Mouse (Mus musculus) left cerebral cortex, postnatal 36 days (tissue): Measurements from ENCODE around the gene Tmem178b. TPM values are rescaled to one million over a fixed set of nuclear protein-coding genes. Genes with fewer than 3 reads are reported as not detected.
A peak's percentile ranks its signal among the peaks of the same experiment; 100 is the strongest.

Experiments used
- DNase-seq, 2 experiments: peaks; one replicate each; pipeline ENCODE4 v3.0.0; 2021 to 2022; ENCODE audit warnings: low spot score in 2 of 2, mixed read lengths in 1 of 2
- intact Hi-C: fragments of 180-260 bp; cut with DNase I; formaldehyde crosslinking; loops from one replicate; pipeline ENCODE4 v1.15.1; 2025
- total RNA-seq, 2 experiments: library from RNA; stranded (reverse); gene quantifications; 2 replicates each; pipeline ENCODE4 v1.2.3; 2021

The Tmem178b gene
- total RNA-seq, 2 experiments from 2014 or later = 246 to 266 TPM

GRCm38 (mm10) chr6:40131936-40132335, 258.9 kb downstream of the Tmem178b start:
- no peak for DNase-seq
- intact Hi-C loops = no loop called here

GRCm38 (mm10) chr6:40133436-40133835, 260.4 kb downstream of the Tmem178b start:
- intact Hi-C loops = no loop called here
- no peak for DNase-seq

GRCm38 (mm10) chr6:40135716-40136115, 262.6 kb downstream of the Tmem178b start:
- DNase-seq = no peak
- intact Hi-C loops = no loop called here

DNA sequence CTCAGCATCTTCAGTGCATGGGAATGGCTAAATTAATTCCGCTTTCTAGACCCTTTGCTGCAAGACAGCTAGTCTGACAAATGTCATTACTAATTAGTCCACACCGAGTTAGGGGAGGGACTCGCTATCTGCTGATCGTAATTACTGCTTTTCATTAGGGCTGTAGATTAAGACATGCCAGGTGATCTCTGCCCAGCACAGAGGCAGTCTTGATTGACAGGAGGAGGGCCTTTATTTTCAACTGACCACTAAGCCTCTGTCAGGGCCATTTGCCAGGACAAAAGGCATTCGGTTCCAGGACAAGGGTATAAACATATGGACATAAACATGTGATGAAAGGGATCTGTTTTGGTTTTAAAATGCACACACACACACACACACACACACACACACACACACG, 264.3 kb downstream of the Tmem178b start:
- intact Hi-C loops = no loop called here
- no peak for DNase-seq

- intact Hi-C loops = no loop called here
- DNase-seq = no peak
These were observed 264.9 kb downstream of the Tmem178b start for GRCm38 (mm10) chr6:40137831-40138520.

DNA sequence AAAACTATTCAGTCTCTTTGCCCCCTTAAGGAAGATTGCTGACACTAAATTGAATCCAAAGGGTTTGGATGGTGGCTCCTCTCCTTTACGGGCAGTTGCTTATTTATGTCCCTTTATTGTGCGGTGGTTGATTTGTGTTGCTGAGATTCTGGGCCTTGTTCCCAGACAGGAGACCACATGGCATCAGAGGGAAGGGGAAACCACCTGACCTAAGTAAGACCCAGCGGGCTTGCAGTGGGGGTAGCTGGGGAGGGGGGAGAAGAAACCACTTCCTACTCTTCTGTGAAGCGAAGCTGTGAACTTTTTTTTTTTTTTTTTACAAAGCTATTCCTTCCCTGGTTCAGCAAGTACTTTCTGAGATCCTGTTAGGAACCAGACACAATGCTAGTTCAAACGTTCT, 269.5 kb downstream of the Tmem178b start:
- DNase-seq = no peak
- intact Hi-C loops = no loop called here

- no peak for DNase-seq
- intact Hi-C loops = no loop called here
These were observed 271.3 kb downstream of the Tmem178b start for GRCm38 (mm10) chr6:40144371-40144770.

GRCm38 (mm10) chr6:40145601-40146000, 272.5 kb downstream of the Tmem178b start:
- intact Hi-C loops = no loop called here
- no peak for DNase-seq

GRCm38 (mm10) chr6:40152241-40152640, 279.2 kb downstream of the Tmem178b start:
- intact Hi-C loops = no loop called here
- DNase-seq = no peak

DNA sequence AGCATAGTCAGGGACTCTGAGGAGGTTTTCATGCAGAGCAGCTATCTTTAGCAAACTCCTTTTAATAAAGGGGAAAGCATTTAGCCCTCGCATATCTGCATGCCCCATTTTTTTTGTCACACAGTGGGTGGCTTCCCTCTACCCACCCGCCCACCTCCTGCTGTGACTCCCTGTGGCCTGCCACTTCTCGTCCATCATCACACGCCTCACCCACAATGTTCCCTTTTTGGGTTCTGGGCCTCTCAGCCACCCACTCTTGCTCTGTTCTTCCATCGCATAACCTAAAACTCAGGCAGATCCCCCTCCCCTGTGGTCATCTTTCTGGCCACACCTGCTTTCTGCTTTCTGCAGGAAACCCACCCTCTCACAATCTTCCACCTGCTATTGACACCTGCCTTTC, 288.3 kb downstream of the Tmem178b start:
- intact Hi-C loops = no loop called here
- DNase-seq = peak; percentile 40 to 58

DNA sequence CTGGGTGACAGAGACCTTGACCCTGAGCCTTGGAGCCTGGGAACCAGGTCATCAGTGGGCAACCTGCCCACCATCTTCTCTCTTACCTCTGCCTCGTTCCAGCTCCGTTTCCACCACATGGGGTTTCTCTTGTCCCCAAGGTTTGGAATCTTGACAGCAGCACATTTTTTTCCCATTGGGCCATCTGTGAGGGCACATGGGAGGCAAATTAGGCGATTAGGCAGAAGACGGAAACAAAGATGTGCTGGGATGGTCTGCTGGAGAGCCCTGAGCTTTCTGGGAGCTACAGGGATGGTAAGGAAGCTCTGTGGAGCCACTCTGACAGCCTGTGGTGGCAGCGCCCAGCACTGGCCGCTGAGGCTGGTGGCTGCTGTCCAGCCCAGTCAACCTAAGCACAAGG, 300.5 kb downstream of the Tmem178b start:
- intact Hi-C loops = no loop called here
- no peak for DNase-seq

GRCm38 (mm10) chr6:40177870-40178269, 304.8 kb downstream of the Tmem178b start:
- DNase-seq = peak; percentile 31 to 45
- intact Hi-C loops = no loop called here

DNA sequence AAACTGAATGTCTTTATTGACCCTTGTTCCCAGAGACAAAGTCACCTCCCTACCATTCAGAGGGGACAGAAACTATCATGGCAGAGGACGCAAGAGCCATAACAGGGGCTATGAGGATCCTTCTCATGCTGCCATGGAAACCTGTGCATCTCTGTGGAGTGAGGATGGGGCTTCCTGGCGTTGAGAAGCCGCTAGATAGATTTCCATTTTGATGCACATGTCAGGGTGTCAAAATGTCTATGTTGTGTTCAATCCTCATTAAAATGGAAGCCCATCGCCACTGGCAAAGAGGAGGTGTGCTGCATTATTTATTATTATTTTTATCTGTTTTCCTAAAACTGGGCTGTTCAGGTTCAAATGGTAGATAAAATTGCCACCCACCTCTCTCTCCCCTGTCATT, 307.5 kb downstream of the Tmem178b start:
- no peak for DNase-seq
- intact Hi-C loops = no loop called here

DNA sequence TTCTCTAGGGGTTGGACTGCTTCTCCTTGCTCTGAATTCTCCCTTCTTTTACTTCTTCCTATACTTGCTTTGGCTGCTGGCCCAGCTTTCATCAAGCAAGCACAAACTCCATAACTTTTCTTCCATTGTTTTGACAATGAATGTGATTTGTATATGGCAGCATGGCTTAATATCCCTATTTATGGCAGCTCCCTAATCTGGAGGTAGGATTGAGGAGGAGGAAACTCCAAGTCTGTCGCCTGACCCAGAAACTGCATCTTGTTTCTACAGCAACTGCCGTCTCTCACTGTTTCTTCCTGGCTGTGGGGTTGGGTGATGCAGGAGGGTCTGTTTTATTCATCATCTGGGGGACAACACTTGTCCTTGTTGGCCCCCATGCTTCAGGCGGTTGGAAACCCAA, 327.6 kb downstream of the Tmem178b start:
- no peak for DNase-seq
- intact Hi-C loops = no loop called here

- intact Hi-C loops = no loop called here
- DNase-seq = no peak
These were observed 329.5 kb downstream of the Tmem178b start for GRCm38 (mm10) chr6:40202602-40203001.

- intact Hi-C loops = no loop called here
- DNase-seq = no peak
These were observed 332.3 kb downstream of the Tmem178b start for GRCm38 (mm10) chr6:40205380-40205779.

- DNase-seq = peak in 1 of 2 experiments; percentile 30
- intact Hi-C loops = no loop called here
These were observed 334.9 kb downstream of the Tmem178b start for GRCm38 (mm10) chr6:40208014-40208413.

- intact Hi-C loops = no loop called here
- no peak for DNase-seq
These were observed 336.1 kb downstream of the Tmem178b start for GRCm38 (mm10) chr6:40209172-40209571.

GRCm38 (mm10) chr6:40217154-40217553, 344.1 kb downstream of the Tmem178b start:
- DNase-seq = no peak
- intact Hi-C loops = no loop called here

DNA sequence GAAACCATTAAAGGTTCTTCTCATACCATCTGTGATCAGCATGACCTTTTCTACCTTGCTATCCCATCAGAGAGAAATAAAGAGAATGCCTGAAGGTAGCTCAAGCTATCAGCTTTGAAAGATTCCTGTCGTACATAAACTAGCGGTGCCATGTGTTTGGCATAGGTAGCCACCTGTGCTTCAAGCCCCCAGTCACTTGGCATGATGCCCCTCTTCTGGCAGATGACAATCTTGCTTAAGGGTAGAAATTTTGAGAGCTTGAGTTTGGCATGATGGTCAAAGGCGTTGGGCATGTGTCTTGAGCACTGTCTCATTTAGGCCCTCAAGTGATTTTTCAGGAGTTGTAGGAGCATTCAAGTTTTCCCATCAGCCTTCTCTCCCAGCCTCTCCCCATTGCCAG, 344.6 kb downstream of the Tmem178b start:
- no peak for DNase-seq
- intact Hi-C loops = no loop called here

GRCm38 (mm10) chr6:40220634-40221120, 347.6 kb downstream of the Tmem178b start:
- intact Hi-C loops = no loop called here
- no peak for DNase-seq
